Mouse (Mus musculus) myocyte (in vitro differentiated cells): ENCODE data around the gene Myog.

Source experiments
- CEBPB ChIP-seq: IDR thresholded peaks from 2 replicates; pipeline ENCODE4 v1.6.1; 2011; ENCODE audit warnings: mild to moderate bottlenecking, moderate library complexity; ENCODE audit not compliant: poor library complexity, insufficient read depth, severe bottlenecking
- MAX ChIP-seq: IDR thresholded peaks from one replicate; pipeline ENCODE4 v1.6.1; 2011; ENCODE audit warnings: low read depth, mild to moderate bottlenecking, control low read depth
- MYOD1 ChIP-seq, 3 experiments: IDR thresholded peaks; one replicate each; pipeline ENCODE4 v1.6.1; 2011; ENCODE audit warnings: control low read depth in 2 of 3, low read depth in 2 of 3, mild to moderate bottlenecking in 2 of 3, moderate library complexity in 1 of 3; ENCODE audit not compliant: insufficient read length in 2 of 3, control insufficient read depth in 1 of 3
- POLR2A ChIP-seq: IDR thresholded peaks from one replicate; pipeline ENCODE4 v1.6.1; 2011; ENCODE audit warnings: low read depth, mild to moderate bottlenecking, control low read depth, moderate library complexity; ENCODE audit not compliant: insufficient read length
- TCF3 ChIP-seq: IDR thresholded peaks from one replicate; pipeline ENCODE4 v1.6.1; 2011; ENCODE audit warnings: low read depth, control low read depth; ENCODE audit not compliant: insufficient read length

GRCm38 (mm10) chr1:134245004-134245717, 44.6 kb upstream of the Myog start:
- TF ChIP-seq POLR2A (no peak), MAX (no peak), TCF3 (peak; percentile 96), MYOD1 (IDR thresholded peaks at IDR 0.05; ENCODE audit: control insufficient read depth in 1 of 3, insufficient read length in 2 of 3, low read depth in 2 of 3) (peak; percentile 95 to 98 (median 97)), CEBPB (no peak)
